Mouse (Mus musculus): ENCODE measurements at regions not wholly inside any gene's neighbourhood (a gene's known extent, or its start where the extent isn't known, plus 50 kb on each side); places are given as distances from the start of the nearest gene placed in this dataset.

GRCm38 (mm10) chr13:118985285-118985684 lies 315.7 kb downstream of the Fgf10 start:
- Histone ChIP-seq H3K9ac (no peak overlapping the region), H3K9me3 (replicated peaks) (no peaks in the 10 kb centered on the region), H3K36me3 (no peaks in the 10 kb centered on the region), H3K4me2 (replicated peaks) (no peak overlapping the region), H3K27ac (no peak overlapping the region), H3K4me3 (no peak overlapping the region), H3K27me3 (no peaks in the 10 kb centered on the region), H3K4me1 (no peaks in the 10 kb centered on the region)
- ATAC-seq (ENCODE audit: low FRiP score) = no peak
- WGBS = 93% methylated on average over 1 of the region's 1 CpGs

GRCm38 (mm10) chr13:119025305-119025975 lies 355.8 kb downstream of the Fgf10 start:
- H3K4me2 ChIP-seq (replicated peaks) = no peak overlapping the region
- WGBS = 89% methylated on average over 6 of the region's 6 CpGs
- H3K4me1 ChIP-seq = no peaks in the 10 kb centered on the region
- no peak for ATAC-seq (ENCODE audit: low FRiP score)
- no peak overlapping the region for H3K4me3 ChIP-seq
- H3K27ac ChIP-seq = no peak overlapping the region
- no peaks in the 10 kb centered on the region for H3K36me3 ChIP-seq
- H3K9ac ChIP-seq = no peak overlapping the region
- no peaks in the 10 kb centered on the region for H3K9me3 ChIP-seq (replicated peaks)
- H3K27me3 ChIP-seq = no peaks in the 10 kb centered on the region

DNA sequence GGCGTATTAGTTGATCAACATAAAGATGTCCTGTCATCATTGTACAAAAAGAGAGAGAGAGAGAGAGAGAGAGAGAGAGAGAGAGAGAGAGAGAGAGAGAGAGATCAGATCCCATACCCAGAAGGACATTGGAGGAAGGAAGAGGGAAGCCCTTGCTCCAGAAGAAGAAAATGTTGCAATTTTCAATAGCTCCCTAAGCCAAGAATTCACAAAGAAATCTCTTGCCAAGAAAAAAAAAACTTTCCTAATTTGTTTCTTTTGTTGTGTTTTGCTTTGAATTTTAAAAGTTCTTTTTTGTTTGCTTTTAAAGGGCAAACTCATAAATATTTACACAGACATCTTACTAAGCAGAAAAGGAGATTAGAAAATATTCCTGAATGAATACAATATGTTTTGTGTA lies 370.0 kb downstream of the Fgf10 start:
- Histone ChIP-seq H3K36me3 (no peaks in the 10 kb centered on the region), H3K9me3 (replicated peaks) (no peaks in the 10 kb centered on the region), H3K27me3 (no peaks in the 10 kb centered on the region), H3K4me1 (no peaks in the 10 kb centered on the region), H3K27ac (no peak overlapping the region), H3K4me2 (replicated peaks) (no peak overlapping the region), H3K4me3 (no peak overlapping the region), H3K9ac (no peak overlapping the region)
- ATAC-seq (ENCODE audit: low FRiP score) = no peak
- WGBS = 93% methylated on average over 1 of the region's 1 CpGs

- ATAC-seq (ENCODE audit: low FRiP score) = no peak
- Histone ChIP-seq H3K9me3 (replicated peaks) (no peaks in the 10 kb centered on the region), H3K4me2 (replicated peaks) (no peak overlapping the region), H3K36me3 (no peaks in the 10 kb centered on the region), H3K4me1 (no peaks in the 10 kb centered on the region), H3K4me3 (no peak overlapping the region), H3K9ac (no peak overlapping the region), H3K27me3 (no peaks in the 10 kb centered on the region), H3K27ac (no peak overlapping the region)
- 52% methylated on average over 1 of the region's 1 CpGs for WGBS
Observed at GRCm38 (mm10) chr13:119045112-119045511, 375.5 kb downstream of the Fgf10 start.

- Histone ChIP-seq H3K4me2 (replicated peaks) (no peak overlapping the region), H3K4me3 (no peak overlapping the region), H3K27me3 (no peaks in the 10 kb centered on the region), H3K9ac (no peak overlapping the region), H3K27ac (no peak overlapping the region), H3K9me3 (replicated peaks) (no peaks in the 10 kb centered on the region), H3K36me3 (no peaks in the 10 kb centered on the region), H3K4me1 (no peaks in the 10 kb centered on the region)
- no peak for ATAC-seq (ENCODE audit: low FRiP score)
- WGBS = 81% methylated on average over 6 of the region's 6 CpGs
Observed at GRCm38 (mm10) chr13:119068745-119069580, 359.4 kb upstream of the Paip1 start.

DNA sequence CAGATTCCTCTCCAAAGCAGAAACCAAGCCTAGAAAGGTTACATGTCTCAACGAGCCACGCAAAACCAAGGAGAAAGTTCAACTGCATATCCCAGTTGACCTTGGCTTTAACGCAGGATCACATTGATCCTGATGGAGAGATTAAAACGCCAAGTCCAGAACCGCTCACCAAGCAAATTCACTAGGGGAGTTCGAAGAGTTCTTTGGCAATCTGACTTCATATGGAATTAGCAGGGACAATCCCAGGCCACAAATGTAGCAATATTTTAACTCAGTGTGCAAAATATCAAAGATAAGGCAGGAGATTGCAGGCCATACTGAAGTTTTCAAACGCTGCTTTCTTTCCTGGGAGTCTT lies 358.8 kb upstream of the Paip1 start:
- Histone ChIP-seq H3K9ac (no peak overlapping the region), H3K9me3 (replicated peaks) (no peaks in the 10 kb centered on the region), H3K27me3 (no peaks in the 10 kb centered on the region), H3K4me1 (no peaks in the 10 kb centered on the region), H3K27ac (no peak overlapping the region), H3K4me2 (replicated peaks) (no peak overlapping the region), H3K4me3 (no peak overlapping the region), H3K36me3 (no peaks in the 10 kb centered on the region)
- no peak for ATAC-seq (ENCODE audit: low FRiP score)
- 96% methylated on average over 7 of the region's 7 CpGs for WGBS

DNA sequence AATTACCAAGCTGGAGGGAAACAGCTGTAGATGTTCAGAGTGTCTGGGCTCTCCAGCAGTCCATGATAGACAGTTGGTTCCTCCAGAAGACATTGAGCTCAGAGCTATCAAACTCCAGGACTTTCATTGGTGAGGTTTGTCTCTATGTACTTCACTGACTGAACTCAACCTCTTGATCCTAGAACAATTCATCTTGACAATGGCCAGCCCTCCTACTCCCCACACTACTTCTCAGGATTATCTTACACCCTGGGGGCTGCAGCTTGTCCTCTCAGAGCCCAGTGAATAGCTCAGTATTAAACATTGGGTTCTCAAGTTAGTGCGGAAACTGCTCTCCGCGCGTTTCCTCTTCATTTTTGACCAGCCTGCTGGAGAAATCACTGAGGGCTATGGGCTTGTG lies 349.2 kb upstream of the Paip1 start:
- 89% methylated on average over 4 of the region's 4 CpGs for WGBS
- H3K4me3 ChIP-seq = no peak overlapping the region
- H3K36me3 ChIP-seq = no peaks in the 10 kb centered on the region
- no peak overlapping the region for H3K27ac ChIP-seq
- H3K4me1 ChIP-seq = no peaks in the 10 kb centered on the region
- no peaks in the 10 kb centered on the region for H3K27me3 ChIP-seq
- H3K9me3 ChIP-seq (replicated peaks) = no peaks in the 10 kb centered on the region
- H3K4me2 ChIP-seq (replicated peaks) = no peak overlapping the region
- no peak for ATAC-seq (ENCODE audit: low FRiP score)
- no peak overlapping the region for H3K9ac ChIP-seq

DNA sequence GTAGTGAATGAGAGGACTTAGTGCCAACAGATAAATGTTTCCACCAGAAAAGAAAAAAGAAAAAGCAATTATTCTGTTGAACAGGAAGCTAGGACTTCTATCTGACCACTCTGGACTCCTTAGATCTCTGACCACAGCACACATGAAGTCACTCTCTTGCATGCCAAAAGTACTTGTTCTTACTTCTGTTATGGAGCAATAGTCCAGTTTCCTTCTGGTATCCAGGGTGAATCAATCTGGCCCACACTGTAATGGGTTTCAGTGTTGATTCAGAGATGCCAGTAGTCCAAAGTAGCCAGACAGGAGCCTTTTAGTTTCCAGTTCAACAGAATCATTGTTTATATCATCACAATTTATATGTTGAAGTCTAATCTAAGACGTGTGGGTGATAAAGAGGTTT lies 346.7 kb upstream of the Paip1 start:
- Histone ChIP-seq H3K36me3 (no peaks in the 10 kb centered on the region), H3K9me3 (replicated peaks) (no peaks in the 10 kb centered on the region), H3K27ac (no peak overlapping the region), H3K4me1 (no peaks in the 10 kb centered on the region), H3K27me3 (no peaks in the 10 kb centered on the region), H3K9ac (no peak overlapping the region), H3K4me2 (replicated peaks) (no peak overlapping the region), H3K4me3 (no peak overlapping the region)
- ATAC-seq (ENCODE audit: low FRiP score) = no peak
- 68% methylated on average over 1 of the region's 1 CpGs for WGBS

DNA sequence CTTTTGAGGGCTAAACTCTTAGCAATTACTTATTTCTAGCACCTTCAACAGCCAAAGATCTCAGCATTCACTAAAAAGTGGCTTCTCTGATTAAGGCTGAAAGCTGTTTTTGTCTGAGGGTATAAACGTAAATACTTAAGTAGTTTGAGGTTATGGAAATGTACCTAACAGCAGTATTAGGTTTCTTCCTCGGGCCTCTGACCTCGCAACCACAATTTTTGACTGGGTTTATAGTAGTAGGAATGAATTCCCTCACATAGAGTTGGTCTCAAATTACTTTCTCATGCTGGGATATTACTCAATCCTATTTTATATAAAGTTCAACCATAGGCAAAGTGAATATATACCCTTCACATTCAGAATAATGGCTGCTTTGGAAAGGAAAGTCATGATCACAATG lies 310.5 kb upstream of the Paip1 start:
- H3K4me1 ChIP-seq = no peaks in the 10 kb centered on the region
- no peaks in the 10 kb centered on the region for H3K27me3 ChIP-seq
- H3K27ac ChIP-seq = no peak overlapping the region
- no peaks in the 10 kb centered on the region for H3K36me3 ChIP-seq
- WGBS = 84% methylated on average over 3 of the region's 3 CpGs
- no peak overlapping the region for H3K4me3 ChIP-seq
- H3K4me2 ChIP-seq (replicated peaks) = no peak overlapping the region
- no peak overlapping the region for H3K9ac ChIP-seq
- ATAC-seq (ENCODE audit: low FRiP score) = no peak
- no peaks in the 10 kb centered on the region for H3K9me3 ChIP-seq (replicated peaks)

DNA sequence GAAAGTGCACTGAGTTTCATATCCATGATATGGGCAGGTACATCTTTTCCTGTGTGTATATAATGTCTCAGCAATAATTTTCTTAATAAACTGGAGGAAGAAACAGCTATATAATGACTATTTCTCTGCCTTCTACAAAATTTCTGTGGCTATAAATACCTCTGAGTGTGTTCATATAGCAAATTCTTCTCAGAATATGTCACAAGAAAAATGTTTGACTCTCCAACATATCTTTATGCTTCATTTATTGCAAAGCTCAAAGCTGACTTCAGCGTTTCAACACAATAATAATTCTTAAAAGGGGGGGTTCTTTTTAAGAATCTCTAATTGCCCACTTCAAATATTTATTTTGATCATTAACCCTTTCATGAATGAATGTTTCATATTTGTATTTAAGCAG lies 310.0 kb upstream of the Paip1 start:
- Histone ChIP-seq H3K4me3 (no peak overlapping the region), H3K27me3 (no peaks in the 10 kb centered on the region), H3K9ac (no peak overlapping the region), H3K9me3 (replicated peaks) (no peaks in the 10 kb centered on the region), H3K36me3 (no peaks in the 10 kb centered on the region), H3K4me2 (replicated peaks) (no peak overlapping the region), H3K27ac (no peak overlapping the region), H3K4me1 (no peaks in the 10 kb centered on the region)
- WGBS = 81% methylated on average over 1 of the region's 1 CpGs
- no peak for ATAC-seq (ENCODE audit: low FRiP score)

DNA sequence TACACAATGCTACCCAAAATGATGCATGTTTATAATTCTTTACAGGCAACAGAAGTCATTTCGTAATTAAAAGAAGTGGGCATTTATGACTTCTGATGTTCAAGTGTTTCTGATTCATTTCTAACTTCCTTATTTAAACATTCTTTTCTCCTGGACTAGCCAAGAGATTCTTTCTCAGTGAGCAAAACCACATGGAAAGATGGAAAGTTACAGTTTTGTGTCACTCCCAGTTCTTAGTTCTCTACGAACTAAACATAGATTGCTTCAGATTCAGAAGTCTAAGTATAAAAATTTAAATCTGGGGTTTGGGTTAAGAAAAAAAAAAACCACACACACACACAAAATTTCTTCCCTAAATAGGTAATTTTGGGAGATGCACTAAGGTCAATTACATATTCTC lies 288.0 kb upstream of the Paip1 start:
- Histone ChIP-seq H3K4me1 (no peaks in the 10 kb centered on the region), H3K4me2 (replicated peaks) (no peak overlapping the region), H3K4me3 (no peak overlapping the region), H3K9me3 (replicated peaks) (no peaks in the 10 kb centered on the region), H3K27me3 (no peaks in the 10 kb centered on the region), H3K27ac (no peak overlapping the region), H3K9ac (no peak overlapping the region), H3K36me3 (no peaks in the 10 kb centered on the region)
- ATAC-seq (ENCODE audit: low FRiP score) = no peak
- 90% methylated on average over 2 of the region's 2 CpGs for WGBS

DNA sequence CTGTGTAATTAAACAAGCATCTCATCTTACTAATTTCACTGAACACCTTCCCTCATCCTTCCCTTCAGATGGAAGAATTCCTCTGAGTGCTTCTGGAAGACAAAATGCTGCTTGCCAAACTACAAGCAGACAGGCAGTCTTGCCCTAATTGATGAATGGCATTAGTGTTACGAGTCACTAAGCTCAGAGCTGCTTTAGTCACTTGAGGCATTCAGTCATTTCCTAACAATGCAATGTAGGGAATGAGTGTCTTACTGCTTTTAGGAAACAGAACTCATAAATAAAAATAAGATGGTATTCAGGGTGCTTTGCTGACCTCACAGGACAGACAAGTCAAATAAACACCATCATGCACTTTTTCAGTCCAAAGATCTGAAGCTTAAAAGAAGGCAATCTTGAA lies 285.1 kb upstream of the Paip1 start:
- Histone ChIP-seq H3K9me3 (replicated peaks) (no peaks in the 10 kb centered on the region), H3K4me3 (no peak overlapping the region), H3K36me3 (no peaks in the 10 kb centered on the region), H3K4me2 (replicated peaks) (no peak overlapping the region), H3K9ac (no peak overlapping the region), H3K4me1 (no peaks in the 10 kb centered on the region), H3K27me3 (no peaks in the 10 kb centered on the region), H3K27ac (no peak overlapping the region)
- ATAC-seq (ENCODE audit: low FRiP score) = no peak
- 0% methylated on average over 1 of the region's 1 CpGs for WGBS

DNA sequence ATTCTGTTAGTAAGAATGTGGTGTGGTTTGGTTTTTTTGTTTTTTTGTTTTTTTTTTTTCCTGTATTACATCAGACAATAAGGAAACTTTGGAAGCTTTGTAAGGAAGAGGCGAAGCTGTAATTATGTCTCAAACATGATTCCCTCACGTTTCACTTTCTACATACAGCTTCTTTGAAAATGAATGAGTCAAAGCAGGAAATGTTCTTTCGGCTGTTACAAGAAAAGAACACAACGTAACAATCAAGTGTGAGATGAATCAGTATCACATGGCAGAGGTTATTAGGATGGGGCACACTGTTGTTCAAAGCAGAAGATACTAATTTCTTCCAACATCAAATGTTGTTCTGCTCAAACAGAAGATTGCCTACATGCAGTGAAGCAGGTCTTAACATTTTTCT lies 282.7 kb upstream of the Paip1 start:
- no peak overlapping the region for H3K4me2 ChIP-seq (replicated peaks)

More for the DNA sequence above, 282.7 kb upstream of the Paip1 start:
- 76% methylated on average over 4 of the region's 4 CpGs for WGBS
- H3K27ac ChIP-seq = no peak overlapping the region
- no peaks in the 10 kb centered on the region for H3K9me3 ChIP-seq (replicated peaks)
- no peak overlapping the region for H3K4me3 ChIP-seq
- H3K36me3 ChIP-seq = no peaks in the 10 kb centered on the region
- ATAC-seq (ENCODE audit: low FRiP score) = no peak
- no peak overlapping the region for H3K9ac ChIP-seq
- H3K27me3 ChIP-seq = no peaks in the 10 kb centered on the region
- no peaks in the 10 kb centered on the region for H3K4me1 ChIP-seq

Measured in hindbrain, embryonic 12.5 days (tissue).